Mouse (Mus musculus): Measurements from ENCODE around the gene Adcyap1.

DNA sequence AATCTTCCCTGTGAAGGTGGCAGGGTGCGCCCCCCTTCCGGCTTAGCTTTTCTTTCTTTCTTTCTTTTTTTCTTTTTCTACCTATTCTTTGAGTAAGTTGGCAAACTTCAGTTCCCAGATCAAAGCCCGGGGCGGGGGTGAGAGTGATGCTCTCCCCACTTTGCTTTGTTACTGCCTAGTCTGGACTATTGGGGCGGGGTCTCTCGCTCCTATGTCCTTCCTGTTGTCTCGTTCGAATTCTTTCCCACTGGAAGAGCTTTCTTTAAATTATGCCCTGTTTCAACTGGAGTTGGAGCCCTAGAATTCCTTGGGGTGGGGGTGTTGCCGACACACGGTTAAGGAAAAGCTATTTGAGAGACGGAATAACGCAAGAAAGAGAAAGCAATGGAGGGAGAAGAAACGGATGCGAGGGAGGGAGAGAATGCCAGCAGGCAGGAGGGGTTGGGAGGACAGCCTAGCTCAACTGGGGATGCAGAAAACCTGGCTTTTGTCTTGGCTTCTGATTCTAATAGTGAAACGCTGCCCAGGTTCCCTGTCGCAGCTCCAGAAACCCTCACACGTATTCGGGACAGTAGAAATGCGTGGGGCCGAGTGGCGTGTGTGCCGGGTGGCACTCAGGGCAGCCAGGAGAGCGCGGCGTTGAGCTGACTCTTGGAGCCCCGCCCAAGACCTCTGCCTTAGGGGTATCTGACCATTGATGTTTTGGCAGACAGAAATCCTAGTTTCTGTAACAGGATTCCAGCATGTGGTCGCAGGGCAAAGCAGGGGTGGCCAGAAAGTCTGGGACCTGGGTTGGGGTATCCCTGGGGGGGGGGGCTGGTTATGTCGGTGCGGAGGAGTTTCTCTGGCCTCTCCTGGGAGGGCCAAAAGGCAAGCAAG lies 1.8 kb downstream of the Adcyap1 start:
- no peak for TF ChIP-seq POLR2A (IDR thresholded peaks at IDR 0.05; ENCODE audit: control insufficient read depth, extremely low read depth, insufficient read depth, low read length, poor library complexity)
- TF ChIP-seq CTCF (IDR thresholded peaks at IDR 0.05; ENCODE audit: borderline replicate concordance, control insufficient read depth, extremely low read depth, insufficient read depth, low read length, poor library complexity): no peak

Data from thymus, adult 2 months (tissue).